Mouse (Mus musculus): ENCODE measurements at regions not wholly inside any gene's neighbourhood (a gene's known extent, or its start where the extent isn't known, plus 50 kb on each side); places are given as distances from the start of the nearest gene placed in this dataset.

DNA sequence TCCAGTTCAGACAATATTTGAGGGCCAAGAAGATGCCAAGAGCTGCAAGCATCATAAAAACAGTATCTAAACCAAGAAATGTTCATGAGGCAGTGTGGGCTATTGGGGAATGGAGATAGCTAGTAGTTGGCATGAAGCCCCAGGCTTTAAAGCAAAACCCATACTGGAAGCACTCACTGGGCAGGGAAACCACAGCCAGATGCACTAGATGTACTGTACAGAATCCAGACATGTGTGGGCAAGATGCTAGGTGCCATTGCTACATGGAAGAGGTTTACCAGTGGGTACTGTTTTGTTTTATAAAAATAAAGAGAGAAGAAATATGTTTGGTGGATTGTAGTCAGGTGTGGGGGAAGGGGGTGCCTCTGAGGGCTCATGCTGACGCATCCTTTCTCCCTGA, 125.6 kb upstream of the Lrig3 start:
- no peak for ATAC-seq (replicated peaks; ENCODE audit: low FRiP score, low TSS enrichment, poor library complexity, severe bottlenecking)

DNA sequence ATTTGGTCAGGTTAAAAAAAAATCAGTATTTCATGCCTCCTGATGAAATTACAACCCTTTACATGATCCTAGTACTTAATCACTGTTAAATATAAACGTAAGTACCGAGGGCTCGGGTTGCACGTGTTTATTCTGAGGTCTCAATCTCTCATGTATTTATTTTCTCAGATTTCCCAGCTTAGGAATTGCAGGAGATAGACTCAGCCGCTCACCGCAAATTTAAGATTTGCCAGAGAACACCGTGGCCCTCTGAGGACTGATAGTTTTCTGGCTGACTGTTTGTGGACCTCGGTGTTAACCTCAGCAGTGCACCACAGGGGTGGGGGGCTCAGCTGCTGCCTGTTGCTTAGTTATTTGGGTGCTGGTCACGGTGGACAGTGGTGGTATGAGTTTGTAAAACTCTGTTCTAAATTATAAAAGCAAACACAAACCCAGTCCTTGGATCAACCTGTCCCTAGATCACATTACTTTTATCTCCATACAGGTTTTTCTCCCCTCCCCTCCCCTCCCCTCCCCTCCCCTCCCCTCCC, 121.6 kb upstream of the Lrig3 start:
- ATAC-seq (replicated peaks; ENCODE audit: low FRiP score, low TSS enrichment, poor library complexity, severe bottlenecking), result no peak

DNA sequence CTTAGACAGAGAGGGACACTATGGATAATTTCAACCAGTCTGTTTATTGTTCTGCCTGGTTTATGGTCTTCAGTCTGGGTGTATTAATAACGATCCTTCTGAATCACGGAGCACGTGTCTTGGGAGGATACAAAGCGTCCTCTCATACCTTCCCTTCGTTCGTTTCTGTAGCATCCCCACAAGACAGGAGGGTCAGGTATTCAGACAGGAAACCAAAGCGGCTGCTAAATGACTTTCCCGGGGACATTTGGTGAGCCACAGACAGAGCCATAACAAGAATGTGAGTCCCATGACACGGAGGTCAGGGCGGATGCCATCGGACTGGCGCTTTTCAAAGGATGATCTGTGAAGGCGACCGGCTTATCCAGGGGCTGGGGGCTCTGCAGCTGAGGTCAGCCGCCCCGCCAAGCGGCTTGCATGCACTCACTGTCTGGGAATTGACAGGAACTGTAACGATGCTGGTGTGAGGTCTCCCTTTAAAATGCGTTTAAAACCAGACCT, 120.9 kb upstream of the Lrig3 start:
- no peak for ATAC-seq (replicated peaks; ENCODE audit: low FRiP score, low TSS enrichment, poor library complexity, severe bottlenecking)

DNA sequence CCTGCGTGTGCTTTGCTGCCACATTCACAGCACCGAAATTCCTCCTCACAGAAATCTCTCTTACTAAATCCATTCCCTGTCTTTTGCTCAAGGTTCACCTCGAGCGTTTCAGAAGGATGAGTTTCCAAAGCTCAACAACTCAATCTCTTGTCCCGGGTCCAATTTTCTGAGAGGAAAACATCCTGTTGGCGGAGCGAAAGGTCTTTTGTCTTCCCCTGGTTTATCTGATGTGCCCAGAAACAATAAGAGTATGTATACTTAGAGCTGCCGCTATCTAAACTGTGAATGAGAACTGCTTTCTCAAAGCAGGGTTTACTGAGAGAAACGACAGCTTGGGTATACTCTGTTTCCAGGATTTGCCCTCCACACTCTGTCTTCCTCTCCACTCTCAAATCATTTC, 115.6 kb upstream of the Lrig3 start:
- no peak for ATAC-seq (replicated peaks; ENCODE audit: low FRiP score, low TSS enrichment, poor library complexity, severe bottlenecking)

DNA sequence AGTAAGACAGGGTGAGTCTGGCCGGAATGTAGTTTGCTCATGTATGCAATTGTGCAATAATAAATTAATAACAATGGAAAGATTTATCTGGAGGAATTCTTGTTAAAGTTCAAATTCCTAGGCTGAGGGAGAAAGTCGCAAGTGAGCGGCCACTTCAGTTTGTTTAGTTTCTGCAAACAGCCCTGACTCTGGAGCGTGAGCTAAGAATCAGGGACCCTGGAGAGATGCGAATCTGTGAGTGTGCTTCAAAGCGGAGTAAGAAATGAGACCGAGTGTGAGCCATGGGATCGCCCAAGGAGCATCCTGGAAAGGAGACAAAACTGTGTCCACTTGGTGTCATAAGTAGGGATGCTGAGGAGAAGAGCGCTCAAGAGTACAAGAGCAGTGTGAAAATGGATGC, 104.2 kb upstream of the Lrig3 start:
- no peak for ATAC-seq (replicated peaks; ENCODE audit: low FRiP score, low TSS enrichment, poor library complexity, severe bottlenecking)

DNA sequence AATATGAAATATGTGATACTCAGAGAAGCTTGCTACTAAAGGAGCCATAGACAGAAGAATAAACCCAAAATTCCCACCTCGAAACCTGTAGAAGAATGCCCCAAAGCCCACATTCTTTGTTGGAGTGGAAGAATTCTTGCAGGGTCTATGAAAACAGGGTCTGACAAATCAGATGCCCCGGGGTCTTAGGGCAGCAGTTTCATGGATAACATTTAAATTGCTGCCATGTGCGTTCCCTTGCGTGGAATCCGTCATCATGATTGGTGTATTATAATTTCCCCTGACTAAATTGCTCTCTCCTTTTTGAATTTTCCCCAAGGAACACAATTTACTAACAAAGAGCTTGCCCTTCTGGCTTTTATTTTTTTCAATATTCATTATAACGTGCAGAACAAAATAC, 99.6 kb upstream of the Lrig3 start:
- no peak for ATAC-seq (replicated peaks; ENCODE audit: low FRiP score, low TSS enrichment, poor library complexity, severe bottlenecking)

DNA sequence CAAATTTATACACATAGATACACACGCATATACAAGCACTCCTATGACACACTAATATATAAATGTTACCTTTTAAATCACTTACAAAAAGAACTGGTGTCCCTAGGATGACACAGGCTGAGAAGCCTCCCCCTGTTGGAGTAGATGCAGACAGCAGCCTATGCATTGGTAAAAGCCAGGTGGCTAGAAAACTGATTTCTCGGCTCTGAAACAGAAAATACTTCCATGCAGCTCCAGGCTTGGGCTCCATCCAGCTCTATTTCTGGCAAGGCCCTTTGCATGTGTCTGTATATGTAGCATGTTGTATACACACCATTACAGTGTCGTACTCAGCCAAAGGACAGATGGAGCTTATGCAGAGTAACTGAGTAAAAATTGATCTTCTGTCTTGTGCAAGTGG, 81.4 kb upstream of the Lrig3 start:
- no peak for ATAC-seq (replicated peaks; ENCODE audit: low FRiP score, low TSS enrichment, poor library complexity, severe bottlenecking)

DNA sequence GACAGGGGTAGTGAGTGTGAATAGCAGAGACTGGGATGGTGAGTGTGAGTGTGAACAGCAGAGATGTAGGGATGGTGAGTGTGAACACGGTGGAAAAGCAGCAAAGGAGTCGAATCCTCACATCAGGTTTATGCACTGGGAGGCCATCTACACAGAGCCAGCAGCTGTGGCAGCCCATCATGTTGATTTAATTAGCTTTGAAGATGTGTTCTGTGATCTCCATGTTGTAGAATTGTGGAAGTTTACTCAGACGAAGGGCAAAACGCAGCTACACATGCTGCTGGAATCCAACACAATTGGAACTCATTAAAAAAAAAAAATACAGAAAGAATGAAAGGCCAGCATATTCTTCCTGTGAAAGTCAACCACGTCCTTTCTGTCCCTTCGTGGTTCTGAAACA, 80.2 kb upstream of the Lrig3 start:
- ATAC-seq (replicated peaks; ENCODE audit: low FRiP score, low TSS enrichment, poor library complexity, severe bottlenecking), result no peak

DNA sequence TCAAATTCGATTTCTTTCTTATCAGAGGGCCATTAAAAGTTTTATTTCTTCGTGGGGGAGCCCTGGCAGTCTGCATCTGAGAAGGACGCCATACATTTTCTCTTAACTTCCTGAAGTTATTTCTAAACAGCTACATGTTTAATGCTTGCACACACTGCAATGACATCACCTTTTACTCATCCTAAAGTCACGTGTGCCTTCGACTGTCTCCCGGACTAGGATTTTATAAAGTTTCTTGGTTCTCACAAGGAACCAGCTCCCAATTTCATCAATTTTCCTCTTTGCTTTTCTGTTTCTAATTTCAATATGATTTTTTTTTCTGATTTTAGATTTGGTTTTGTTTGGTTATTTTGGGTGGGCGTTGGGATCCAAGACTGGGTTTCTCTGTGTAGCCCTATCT, 73.8 kb upstream of the Lrig3 start:
- ATAC-seq (replicated peaks; ENCODE audit: low FRiP score, low TSS enrichment, poor library complexity, severe bottlenecking), result no peak

DNA sequence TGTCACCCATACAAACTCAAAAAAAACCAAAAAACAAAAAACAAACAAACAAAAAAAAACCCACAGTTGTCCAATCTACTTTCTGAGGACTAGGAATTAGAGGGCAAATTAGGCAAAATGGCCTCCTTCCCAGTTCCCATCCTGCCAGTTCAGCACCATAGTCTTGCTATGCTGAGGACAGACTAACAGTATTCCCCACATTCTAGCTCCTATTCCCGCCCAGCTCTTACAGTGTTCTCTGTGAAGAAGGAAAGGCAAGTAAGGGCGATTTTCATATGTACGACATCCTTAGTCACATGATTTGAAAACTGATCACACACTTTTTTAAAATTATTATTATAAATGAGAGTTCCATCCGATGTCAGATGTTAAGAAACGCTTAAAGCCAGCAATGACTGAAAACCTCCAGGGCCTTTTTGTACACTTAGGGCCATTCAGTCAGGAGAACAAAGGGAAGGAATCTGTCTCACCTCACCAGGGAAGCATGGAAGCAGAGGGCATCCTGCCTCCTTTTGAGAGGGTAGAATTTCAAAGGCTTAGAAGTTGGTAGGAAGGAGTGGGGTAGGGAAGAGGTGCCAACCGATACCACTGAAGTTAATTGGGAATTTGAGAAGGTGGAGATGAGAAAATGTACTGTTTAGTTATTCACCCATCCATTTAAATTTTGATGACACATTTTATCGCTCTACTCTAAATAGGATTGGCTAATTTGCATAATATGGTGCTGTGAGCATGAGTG, 70.1 kb upstream of the Lrig3 start:
- ATAC-seq (replicated peaks; ENCODE audit: low FRiP score, low TSS enrichment, poor library complexity, severe bottlenecking), result no peak

DNA sequence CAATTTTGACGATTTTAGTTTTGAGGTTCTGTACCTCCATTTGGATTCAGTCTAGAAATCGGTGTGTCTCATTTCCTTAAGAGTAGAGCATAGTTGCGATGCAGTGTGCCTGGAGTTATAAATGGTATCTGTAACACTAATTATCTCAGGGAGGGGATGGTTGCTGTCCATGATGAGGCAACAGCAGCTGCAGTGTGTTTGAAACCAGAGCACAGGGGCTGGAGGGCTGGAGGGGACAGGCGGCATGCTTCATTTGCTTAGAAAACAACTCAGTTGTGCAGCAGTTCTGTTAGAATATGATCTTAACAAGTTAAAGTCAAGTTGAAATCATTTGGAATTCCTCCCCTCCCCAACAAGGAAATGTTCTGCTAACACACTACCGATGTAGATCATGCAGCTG, 69.3 kb upstream of the Lrig3 start:
- no peak for ATAC-seq (replicated peaks; ENCODE audit: low FRiP score, low TSS enrichment, poor library complexity, severe bottlenecking)

DNA sequence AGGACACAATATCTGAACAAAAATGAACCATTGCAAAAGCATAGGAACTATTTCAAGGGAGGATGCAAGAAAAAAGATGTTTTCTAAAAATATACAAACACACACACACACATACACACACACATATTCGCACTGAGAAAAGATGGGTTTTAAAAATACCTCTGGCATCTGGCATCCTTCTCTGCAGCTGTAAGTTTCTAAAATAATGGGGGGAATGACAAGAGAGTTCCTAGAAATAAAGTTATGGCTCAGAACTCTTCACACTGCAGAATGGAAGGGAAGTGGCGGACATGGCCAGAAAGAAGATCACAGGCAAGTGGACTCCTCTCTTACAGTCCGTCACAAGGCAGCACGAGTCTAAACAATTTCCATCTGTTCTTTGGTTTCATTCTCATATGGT, 66.5 kb upstream of the Lrig3 start:
- no peak for ATAC-seq (replicated peaks; ENCODE audit: low FRiP score, low TSS enrichment, poor library complexity, severe bottlenecking)

DNA sequence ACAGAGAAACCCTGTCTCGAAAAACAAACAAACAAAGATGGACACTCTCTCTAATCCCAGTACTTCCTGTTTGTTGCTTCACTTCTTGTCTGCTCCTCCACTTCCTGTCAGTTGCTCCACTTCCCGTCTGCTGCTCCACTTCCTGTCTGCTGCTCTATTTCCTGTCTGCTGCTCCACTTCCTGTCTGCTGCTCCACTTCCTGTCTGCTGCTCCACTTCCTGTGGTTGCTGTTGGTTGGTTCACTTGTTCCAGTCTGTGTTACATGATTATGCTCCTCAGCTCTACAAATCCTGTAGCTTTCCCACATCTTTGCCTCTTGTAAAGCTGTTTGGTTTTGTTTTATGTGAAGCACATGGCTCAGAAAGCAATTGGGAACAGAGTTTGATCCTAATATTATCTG, 65.4 kb upstream of the Lrig3 start:
- no peak for ATAC-seq (replicated peaks; ENCODE audit: low FRiP score, low TSS enrichment, poor library complexity, severe bottlenecking)

DNA sequence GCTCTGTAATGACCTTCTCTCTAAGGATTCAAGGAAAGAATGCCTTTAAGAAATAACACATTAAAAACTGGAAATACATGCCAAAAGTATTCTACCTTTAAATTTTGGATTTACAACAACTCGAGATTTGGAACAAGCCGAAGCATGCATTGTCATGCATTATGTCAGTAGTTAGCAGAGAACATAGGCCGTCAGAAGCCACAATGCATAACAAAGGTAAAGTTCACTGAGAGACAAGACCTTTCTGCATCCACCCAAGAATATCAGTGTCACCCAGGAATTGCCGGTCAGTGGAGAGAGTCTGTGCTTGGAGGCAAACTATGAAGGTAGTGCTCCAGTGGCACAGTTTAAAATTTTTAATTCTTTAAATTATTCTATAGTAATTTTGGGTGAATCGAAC, 63.3 kb upstream of the Lrig3 start:
- ATAC-seq (replicated peaks; ENCODE audit: low FRiP score, low TSS enrichment, poor library complexity, severe bottlenecking), result no peak

DNA sequence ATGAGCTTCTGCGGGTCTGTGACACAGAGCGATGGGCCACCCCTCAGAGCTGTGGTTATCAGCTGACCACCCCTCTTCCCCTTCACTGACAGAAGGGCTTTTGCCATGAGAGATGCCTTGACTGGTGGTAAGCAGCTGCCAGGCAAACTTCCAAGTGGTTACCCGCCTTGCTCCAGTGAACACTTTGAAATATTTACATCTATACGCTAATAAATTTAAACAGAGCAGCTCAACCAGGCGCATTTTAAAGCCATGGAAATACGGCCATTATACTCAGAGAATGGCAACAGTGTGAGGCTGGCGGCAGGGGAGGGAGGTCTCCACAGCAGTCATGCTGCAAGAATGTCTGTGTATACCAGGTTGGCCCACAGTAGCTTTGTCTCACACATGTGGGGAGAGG, 53.8 kb upstream of the Lrig3 start:
- ATAC-seq (replicated peaks; ENCODE audit: low FRiP score, low TSS enrichment, poor library complexity, severe bottlenecking), result no peak

All from megakaryocyte-erythroid progenitor cell, adult 5-6 weeks (primary cell).